Mouse (Mus musculus) gastrocnemius, adult 18-20 months (tissue): ENCODE data around the gene Src. TPM values are rescaled to one million over a fixed set of nuclear protein-coding genes. Genes with fewer than 3 reads are reported as not detected.
"Not testable (repeated sequence)": the region's sequence is repeated elsewhere in the genome, so short reads cannot be mapped to it uniquely, and the experiment has no call there.

Source experiments
- DNase-seq: peaks from one replicate; pipeline ENCODE4 v3.0.0; 2021; ENCODE audit warnings: low spot score
- long read RNA-seq, 2 experiments: library from polyadenylated mRNA; stranded (forward); transcript quantifications; one replicate each; pipeline ENCODE4 v2.0.0; 2021
- total RNA-seq, 2 experiments: library from RNA; stranded (reverse); gene quantifications; 2 replicates each; pipeline ENCODE4 v1.2.3; 2021

Src gene
- total RNA-seq = 1 to 10 TPM; 2.8 to 3.0 TPM
- long read RNA-seq, experiment 1, partial matches to known transcripts = 0 of 1 reads
- long read RNA-seq, experiment 1, other reads (novel, unspliced or antisense) = 1 of 1 reads
- long read RNA-seq, experiment 2, partial matches to known transcripts = 1 of 2 reads
- long read RNA-seq, experiment 2, other reads (novel, unspliced or antisense) = 1 of 2 reads

DNA sequence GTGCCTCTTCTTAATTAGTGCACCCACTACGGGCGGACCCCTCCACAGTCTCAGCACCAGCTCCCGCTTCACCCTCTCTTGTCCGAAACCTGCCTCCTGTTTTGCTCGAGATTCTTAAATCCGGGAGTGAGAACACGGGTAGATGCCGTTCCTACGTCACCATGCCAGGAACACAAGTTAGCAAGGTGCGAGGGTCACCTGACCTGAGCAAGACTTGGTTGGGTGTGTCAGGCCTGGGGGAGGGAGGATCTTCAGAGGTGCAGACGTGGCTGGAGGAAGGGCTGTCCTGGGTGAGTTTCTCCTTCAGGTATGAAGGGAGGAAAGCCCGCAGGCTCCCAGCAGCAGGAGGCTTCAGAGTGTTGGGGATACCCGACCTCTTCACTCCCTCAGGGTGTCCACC, at the start of gene Src:
Src (plus strand) TSS at position 239 of the 400 bp plus-strand sequence.
- DNase-seq = no peak

DNA sequence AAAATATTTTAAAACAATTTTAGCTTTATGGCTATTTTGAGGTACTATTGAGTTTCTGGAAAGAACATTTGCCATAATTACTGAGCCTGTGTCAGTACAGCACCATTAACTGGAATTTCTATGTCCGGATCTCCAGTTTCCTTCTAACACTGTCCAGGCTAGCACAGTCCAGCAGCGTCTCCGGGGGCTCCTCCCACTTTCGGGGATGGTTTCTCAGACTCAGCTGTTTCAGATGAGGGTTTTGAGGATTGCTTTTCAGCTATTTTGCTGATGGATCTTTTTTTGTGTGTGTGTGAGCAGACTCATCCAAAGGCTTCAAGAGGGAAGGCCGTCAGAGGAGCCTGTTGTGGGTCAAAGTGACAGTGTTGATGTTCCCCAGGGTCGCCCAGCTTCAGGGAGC, 46.5 kb upstream of the Src start:
- peak; percentile 30 for DNase-seq

DNA sequence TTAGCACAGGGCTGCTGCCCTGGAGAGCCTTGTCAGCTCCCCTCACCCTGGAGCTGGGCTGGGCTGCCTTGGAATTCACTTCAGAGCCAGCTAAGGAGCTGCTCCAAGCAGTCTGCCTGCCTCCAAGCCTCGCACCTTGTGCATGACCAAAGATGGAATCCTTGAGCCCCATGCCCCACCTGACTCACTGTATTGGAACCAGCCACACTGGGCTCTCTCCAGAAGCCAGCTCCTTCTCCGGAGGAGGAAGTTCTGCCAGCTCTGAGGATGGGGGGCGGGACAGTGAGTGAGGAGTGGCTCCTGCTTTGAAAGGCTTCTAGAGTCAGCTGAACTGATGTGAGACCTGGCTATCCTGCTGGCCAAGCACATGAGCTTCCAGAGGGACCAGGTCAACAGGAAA, 44.6 kb upstream of the Src start:
- peak; percentile 61 for DNase-seq

DNA sequence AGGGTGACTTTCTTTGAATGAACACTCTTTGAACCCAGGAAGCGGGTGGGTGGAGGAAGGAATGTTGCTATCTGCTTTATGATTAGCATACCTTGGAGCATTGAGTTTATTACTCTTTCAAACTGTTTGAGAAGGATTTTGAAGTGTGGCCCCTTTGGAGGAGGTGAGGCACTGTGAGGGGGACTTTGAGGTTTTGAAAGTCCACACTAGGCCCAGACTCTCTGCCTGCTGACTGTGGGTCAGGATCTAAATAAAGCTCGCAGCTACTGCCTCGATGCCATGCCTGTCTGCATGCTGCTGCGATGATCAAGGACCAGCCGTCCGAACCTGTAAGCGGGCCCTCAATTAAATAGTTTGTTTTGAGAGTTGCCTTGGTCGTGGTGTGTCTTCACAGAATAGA, 43.2 kb upstream of the Src start:
- no peak for DNase-seq

DNA sequence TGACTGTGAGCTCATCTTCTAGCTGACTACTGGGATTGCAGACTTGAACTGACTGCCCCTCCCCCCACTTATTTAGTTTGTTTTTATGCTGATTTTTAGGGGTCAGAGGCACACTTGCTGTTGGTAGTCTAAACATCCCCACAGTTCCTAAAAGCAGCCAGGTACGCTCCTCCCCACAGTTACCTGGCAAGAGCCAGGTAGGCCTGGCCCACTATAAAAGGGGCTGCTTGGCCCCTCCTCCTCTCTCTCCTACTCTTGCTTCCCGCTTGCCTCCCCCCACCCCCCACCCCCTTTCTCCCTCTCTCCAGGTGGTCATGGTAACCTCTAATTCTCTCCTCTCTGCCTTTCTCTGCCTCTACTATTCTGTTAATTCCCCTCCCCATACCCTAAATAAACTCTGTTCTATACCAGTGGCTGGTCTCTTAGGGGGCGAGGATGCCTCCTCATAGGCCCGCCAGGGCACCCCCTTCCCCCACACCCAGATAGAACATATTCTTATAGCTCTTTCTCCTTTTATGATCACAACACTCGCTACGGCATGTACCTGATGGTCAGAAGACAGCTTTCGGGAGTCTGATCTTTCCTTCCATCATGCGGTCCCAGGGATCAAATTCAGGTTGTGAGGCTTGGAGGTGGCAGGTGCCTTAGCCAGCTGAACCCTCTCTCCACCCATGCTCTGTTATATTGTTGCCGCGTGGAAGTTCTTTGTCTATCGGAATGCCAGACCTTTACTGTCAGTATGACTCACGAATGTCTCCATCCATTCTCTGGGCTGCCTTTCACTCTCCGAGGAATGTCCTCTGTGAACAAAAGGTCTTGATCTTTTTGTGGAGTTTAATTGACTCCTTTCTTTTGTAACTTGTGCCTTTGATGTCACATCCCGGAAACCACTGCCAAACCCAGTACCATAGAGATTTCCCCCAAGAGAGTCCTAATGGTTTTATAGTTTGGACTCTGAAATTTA, 42.2 kb upstream of the Src start:
- DNase-seq = no peak

DNA sequence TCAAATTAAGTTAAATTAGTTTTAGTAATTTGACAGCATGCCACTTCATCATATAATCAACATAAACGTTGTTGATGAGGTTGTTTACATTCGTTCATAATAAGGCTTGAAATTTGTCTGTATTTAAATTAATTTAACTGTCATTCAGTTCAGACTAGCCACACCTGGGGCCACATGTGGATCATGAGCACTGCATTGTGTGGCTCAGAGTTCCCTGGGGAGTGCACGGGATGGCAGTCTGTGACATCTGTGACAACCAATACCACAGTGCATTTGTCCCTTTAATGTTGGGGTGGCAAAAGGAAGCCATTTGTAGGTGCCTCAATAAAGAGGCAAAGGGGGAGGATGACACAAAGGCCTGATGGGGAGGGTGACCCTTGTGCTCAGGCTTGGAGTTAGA, 41.2 kb upstream of the Src start:
- no peak for DNase-seq

DNA sequence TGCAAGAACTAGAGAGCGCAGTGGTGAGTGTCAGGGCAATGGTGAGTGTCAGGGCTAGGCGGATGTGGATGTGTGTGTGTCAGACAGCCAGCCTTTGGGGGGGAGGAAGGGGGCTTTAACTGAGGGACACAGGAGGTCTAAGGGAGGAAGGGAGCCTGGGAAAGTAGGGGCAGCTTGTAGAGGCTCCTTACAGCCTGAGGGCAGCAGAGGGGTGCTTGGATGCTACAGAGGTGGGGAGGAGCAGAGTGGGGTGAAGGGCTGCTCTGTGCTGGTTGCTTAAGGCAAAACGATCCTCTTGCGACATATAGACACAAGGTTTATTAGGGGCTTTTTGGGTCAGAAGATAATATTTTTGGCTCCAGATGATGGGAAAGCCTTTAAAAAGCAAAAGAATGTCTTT, 33.4 kb upstream of the Src start:
- no peak for DNase-seq

DNA sequence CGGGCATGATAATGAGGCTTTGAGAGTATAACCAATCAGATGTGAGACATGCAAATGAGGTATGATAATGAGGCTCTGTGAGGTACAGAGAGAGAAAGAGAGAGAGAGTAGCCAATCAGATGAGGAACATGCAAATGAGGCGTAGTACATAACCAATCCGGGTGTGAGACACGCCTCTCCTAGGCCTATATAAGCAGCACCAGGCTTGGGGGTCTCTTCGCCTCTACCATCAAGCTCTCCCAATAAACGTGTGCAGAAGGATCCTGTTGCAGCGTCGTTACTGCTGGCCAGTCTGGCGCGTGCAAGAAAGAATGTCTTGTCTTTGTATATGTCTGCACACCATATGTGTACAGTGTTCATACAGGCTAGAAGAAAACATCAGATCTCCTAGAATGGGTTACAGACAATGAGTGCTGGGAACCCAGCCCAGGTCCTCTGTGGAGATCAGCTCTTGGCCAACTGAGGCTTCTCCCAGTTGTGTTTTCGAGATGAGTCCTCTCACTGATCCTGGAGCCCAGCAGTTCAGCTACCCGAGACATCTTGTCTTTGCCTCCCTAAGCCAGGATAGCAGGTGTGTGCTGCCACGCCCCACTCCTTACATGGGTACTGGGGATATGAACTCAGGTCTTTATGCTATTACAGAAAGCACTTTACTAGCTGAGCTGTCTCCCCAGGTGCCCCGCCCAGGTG, 29.2 kb upstream of the Src start:
- not testable (repeated sequence) for DNase-seq

DNA sequence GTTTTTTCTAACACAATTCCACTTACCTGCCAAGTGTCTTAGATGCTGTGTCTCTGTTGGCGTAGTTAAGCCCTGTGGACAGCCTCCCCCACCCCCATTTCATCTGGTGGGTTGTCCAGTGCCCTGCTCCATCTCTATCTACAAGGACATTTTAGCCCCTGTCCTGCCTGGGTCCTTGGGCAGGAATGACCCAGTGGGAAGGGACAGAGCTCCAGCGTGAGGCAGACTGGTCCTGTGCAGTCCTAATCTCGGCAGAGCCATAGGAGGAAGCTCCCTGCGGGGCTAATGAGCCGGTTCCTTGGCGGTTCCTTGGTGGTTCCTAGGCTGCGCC, 28.7 kb upstream of the Src start:
- no peak for DNase-seq

DNA sequence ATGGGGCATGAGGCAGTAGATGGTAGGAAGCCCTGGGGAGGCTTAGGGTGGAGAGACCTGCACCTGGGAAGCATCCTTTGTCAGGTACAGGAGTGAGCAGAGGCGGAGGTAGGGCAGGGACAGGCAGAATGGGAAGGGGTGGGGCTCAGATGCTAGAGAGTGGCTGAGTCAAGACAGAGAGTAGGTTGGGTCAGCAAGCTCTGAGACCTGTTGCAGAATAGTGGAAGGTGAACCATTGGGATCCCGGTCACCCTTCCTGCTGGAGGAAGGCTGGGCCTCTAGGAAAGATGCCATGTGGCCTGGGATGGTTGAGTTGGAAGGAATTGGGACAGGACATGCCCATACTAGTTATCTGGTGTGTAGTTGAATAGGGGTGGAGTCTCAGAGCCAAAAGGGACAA, 25.9 kb upstream of the Src start:
- DNase-seq = no peak

DNA sequence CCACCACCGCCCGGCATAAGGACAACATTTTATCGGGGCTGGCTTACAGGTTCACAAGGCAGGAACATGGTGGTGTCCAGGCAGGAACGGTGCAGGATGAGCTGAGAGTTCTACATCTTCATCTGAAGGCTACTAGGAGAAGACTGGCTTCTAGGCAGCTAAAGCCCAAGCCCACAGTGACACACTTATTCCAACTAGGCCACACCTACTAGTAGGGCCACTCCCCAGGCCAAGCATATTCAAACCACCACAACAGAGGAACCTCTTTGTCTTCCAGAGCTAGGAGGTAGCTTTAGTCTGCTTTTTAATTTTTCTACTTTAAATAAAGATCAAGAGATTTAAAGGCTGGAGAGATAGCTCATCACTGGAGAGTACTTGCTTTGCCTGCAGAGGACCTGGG, 24.7 kb upstream of the Src start:
- no peak for DNase-seq

DNA sequence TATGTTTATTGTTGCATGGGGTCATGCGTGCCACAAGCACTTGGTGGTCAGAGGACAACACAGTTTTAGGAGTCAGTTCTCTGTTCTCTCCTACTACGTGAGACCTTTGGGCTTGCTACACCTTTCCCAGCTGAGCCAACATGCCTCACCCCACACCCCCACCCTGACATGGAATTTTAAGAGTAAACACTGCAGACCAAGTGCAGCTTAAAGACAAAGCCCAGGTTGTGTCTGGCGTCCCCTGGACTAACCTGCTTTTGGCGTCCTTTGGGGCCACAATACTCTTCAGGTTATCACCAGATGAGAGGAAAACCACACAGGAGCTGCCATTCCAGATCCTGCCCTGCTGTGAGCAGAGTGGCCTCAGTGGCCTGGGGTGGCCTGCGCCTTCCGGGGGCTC, 23.4 kb upstream of the Src start:
- DNase-seq = no peak

DNA sequence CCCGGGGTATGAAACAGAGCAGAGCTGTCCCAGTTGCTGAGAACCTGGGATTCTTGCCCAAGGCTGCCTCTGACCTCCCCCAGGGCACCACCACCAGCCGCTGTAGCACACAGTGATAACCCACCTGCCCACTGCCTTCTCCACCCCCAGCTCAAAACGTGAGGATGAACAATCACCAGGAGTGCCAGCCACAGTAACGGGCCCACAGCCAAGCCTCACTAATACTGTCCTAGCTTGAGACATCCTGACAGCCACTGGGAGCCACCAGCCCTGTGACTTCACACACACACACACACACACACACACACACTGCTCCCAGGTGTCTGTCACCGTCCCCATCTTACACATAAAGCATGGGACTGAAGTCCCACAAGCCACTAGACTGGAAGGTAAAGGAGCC, 22.9 kb upstream of the Src start:
- DNase-seq = no peak

DNA sequence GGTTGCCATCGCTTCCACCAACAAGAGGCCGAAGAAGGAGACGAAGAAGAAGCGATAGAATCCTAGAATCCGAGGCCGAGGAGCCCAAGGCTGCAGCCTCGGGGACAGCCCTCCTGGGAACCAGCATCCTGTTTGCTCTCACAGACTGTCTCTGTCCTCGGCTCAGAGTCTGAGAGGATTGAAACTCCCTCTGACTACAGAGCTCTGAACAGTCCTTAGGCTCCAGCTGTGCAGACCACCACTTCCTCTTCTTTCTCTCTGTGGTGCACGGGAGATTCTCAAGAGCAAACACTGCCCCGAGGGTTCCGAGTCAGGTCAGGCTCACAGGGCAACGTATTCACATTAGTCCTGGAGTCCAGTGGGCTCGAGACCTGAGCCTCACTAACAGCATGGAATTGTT, 22.3 kb upstream of the Src start:
- no peak for DNase-seq

DNA sequence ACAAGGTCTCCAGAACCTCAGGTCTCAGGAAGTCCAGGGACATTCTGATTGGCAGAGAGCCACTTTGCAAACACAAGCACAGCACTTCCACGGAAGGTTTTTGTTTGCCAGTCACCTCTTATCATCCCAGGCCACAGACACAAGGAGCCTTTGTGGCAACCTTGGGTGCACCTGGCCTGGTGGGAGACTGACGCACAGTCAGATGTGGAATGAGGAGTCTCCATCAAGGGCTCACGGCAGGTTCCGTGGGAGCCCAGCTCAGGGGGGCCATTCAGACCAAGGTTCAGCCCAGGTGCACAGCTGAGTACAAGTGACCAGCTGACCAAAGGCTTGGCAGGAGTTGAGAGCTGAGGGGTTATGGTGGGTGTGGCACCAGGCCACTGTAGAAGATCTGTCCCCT, 20.9 kb upstream of the Src start:
- DNase-seq = no peak

DNA sequence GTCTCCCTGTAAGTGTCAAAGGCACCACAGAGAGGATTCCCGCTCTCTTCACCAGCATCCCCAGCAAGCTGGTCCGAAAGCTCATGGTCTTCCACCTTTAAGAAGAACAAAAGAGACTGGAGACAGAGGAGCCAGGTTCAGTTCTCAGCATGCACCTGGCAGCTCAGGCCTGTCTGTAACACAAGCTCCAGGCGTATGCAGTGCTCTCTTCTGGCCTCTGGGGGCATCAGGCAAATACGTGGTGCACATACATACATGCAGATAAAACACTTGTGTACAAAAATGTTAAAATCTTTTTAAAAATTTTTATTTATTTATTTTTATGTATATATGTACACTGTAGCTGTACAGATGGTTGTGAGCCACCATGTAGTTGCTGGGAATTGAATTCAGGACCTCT, 19.7 kb upstream of the Src start:
- DNase-seq = no peak

DNA sequence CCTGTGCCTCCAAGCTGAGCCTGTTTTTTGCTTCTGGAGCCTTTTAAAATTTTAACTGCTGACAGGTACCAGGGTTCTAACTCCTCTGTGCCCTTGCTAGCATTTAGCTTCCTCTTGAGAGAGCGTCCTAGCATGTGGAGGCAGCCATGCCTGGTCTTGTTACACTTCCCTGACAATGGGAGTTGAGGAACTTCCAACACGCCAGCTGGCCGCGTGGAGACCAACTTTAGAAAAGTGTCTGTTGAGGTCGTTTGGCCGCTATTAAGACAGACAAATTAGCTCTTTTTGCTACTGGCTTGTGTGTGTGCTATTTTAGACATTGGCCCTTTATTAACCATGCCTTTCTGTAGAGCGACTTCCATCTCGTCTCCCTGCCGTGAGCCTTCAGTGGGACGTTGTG, 18.4 kb upstream of the Src start:
- DNase-seq = no peak

DNA sequence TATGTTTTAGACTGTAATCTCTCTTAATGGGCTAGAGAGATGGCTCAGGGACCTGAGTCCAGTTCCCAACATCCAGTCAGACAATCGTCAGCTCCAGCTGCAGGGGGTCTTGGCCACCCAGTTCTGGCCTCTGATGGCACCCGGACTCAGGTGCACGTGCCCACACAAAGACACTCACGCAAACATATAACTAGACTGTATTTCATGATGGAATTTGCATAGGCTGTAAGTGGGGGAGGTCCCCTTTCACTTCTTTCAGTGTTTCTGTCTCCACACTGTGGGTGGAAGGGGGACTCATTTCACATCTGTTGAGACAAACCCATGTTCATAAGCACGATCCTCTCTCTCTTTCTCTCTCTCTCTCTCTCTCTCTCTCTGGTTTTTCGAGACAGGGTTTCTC, 17.8 kb upstream of the Src start:
- DNase-seq = no peak

DNA sequence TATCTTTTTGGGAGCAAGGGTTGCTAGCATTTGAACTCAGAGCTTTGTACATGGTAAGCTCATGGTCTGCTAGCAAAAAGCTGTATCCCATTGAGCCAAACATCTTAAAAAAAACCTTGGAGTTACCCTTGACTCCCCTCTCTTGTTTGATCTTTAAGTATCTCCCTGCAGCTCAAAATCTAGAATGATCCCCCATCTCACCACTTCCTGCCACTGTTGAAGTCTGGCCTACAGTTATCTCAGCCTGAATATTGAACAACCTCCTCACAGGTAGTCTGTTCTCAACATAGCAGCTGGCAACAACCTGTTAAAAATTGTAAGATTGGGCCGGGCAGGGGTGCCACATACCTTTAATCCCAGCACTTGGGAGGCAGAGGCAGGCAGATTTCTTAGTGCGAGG, 17.0 kb upstream of the Src start:
- no peak for DNase-seq

DNA sequence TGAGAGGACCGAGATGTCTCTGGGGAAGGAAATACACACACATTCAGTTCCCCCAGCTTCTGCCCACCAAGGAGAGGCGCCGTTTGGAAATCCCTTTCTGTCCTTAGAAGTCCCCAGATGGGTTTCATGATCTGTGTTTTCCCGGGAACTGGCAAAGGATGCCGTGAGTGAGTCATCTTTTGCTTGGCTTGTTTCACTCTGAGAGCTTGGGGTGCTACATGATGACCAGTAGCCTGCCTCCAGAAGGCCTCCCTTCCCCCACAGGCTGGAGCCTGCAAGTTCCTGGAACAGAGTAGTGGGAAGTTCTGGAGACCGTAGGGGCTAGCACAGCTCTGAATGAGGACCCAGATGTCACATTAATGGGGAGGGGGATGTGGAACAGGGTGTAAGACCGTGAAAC, 10.6 kb upstream of the Src start:
- peak; percentile 75 for DNase-seq

DNA sequence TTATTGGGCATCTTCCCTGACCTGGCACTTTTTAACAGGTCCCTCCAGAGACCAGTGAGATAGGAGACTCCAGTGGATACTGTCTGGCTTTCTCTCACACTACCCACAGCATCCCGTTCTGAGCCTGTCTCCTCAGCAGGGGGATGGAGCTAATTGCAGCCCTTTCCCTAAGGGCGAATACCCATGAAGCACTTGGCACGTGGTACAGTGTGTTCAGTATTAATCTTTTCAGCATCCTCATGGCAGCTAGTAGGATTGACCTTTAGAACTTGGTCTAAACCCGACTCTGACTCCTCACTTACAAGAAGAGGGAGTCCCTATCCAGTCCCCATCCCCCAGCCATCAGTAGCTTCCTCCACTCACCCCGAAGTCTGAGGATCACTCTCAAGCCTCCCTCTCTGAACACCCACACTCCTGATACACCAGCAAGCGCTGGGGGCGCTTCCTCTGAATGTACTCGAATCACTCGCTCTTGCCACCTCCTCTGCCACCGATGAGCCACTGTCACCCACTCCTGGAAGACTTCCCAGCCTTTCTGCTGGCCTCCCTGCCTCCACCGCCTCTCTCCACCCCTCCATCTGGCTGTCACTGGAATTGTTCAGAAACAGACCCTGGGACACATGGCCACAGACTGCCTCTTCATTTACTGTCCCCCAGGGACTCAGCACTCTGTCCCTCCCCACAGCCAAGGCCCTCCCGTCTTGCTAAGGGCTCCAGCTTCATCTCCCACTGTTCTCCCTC, 8.3 kb upstream of the Src start:
- no peak for DNase-seq

DNA sequence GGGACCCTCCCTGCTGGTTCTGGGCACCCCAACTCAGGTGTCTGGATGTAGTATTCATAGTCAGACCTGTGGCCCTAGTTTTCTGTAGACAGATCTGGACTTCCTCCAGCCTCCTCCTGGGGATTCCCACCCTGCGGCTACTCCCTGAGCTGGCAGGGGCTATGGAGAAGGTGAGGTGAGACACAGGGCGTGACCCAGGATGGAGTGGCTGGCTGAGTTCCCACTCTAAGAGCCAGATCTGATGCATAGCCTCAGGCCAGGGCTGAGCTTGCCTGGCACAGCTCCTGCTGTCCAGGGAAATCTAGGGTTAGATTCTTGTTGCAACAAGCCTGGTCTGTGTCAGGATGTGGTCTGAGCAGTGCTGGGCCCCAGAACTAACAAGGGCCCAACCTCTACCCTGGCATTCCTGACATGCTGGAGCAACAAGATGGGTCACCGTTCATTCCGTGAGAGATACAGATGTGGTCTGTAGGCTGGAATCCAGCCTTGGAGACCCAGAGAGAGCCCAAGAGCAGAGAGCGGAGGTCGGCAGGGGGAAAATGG, 7.0 kb upstream of the Src start:
- DNase-seq = no peak
